Mouse (Mus musculus) neural tube, embryonic 14.5 days (tissue): ENCODE data around the gene Tmem198. TPM values are rescaled to one million over a fixed set of nuclear protein-coding genes. Genes with fewer than 3 reads are reported as not detected.

Experiments
- ATAC-seq: fragments of 200-750 bp; cut with Nextera tagmentation; 2 replicates; pipeline ENCODE4 v1.8.0; 2017; ENCODE audit warnings: low read depth, mild to moderate bottlenecking, moderate TSS enrichment, moderate library complexity
- H3K27ac ChIP-seq: fragments of 300-500 bp; sonication (generic); 2 replicates; pipeline ENCODE4 v1.5.1; 2014; ENCODE audit warnings: low read depth, mild to moderate bottlenecking, control low read depth, low read length, moderate library complexity, mixed read lengths
- H3K27me3 ChIP-seq: fragments of 300-500 bp; sonication (generic); 2 replicates; pipeline ENCODE4 v1.6.1; 2014; ENCODE audit warnings: low read length; ENCODE audit not compliant: control insufficient read depth, insufficient read depth
- H3K36me3 ChIP-seq: fragments of 300-500 bp; sonication (generic); 2 replicates; pipeline ENCODE4 v1.6.1; 2014; ENCODE audit warnings: low read length, mixed read lengths; ENCODE audit not compliant: control insufficient read depth, insufficient read depth
- H3K4me1 ChIP-seq: fragments of 300-500 bp; sonication (generic); 2 replicates; pipeline ENCODE4 v1.6.1; 2014; ENCODE audit warnings: low read length; ENCODE audit not compliant: control insufficient read depth, insufficient read depth
- H3K4me2 ChIP-seq: fragments of 300-500 bp; sonication (generic); 2 replicates; pipeline ENCODE4 v1.6.1; 2014; ENCODE audit warnings: mild to moderate bottlenecking, low read depth, low read length, control low read depth
- H3K4me3 ChIP-seq: fragments of 300-500 bp; sonication (generic); 2 replicates; pipeline ENCODE4 v1.5.1; 2014; ENCODE audit warnings: low read depth, low read length, control low read depth, mixed read lengths
- H3K9ac ChIP-seq: fragments of 300-500 bp; sonication (generic); replicated peaks from 2 replicates; pipeline ENCODE4 v1.6.1; 2014; ENCODE audit warnings: low read depth, mild to moderate bottlenecking, control low read depth, low read length, mixed read lengths
- H3K9me3 ChIP-seq: fragments of 300-500 bp; sonication (generic); 2 replicates; pipeline ENCODE4 v1.6.1; 2016; ENCODE audit warnings: low read length; ENCODE audit not compliant: control insufficient read depth
- WGBS: fragments of 180-500 bp; shearing (Covaris S2); extraction: QIAGEN DNeasy Blood & Tissue Kit; methylation state at CpG from one replicate; pipeline ENCODE4 v1.1.7; 2014; 5-methylcytosine and 5-hydroxymethylcytosine counted together
- polyA plus RNA-seq: library from polyadenylated mRNA; unstranded; fragments of >200 nt; fragmentation: Nextera tagmentation; extraction: Ambion mirVana; gene quantifications from 2 replicates; pipeline ENCODE4 v1.2.1, GENCODE M21; 2014

The Tmem198 gene
- polyA plus RNA-seq, 1 experiment from 2014 or later: 38.3 TPM

- H3K27ac ChIP-seq: peak within 1 kb of the TSS; percentile 57
- peak; percentile 5; the same call in 1 of the 2 replicates for ATAC-seq
- H3K27me3 ChIP-seq: peaks cover 4% of the 10 kb centered on the region
- H3K9me3 ChIP-seq: no peaks in the 10 kb centered on the region
- H3K36me3 ChIP-seq: no peaks in the 10 kb centered on the region
- peak within 1 kb of the TSS; percentile 60 for H3K4me2 ChIP-seq
- peaks cover 56% of the 10 kb centered on the region for H3K4me1 ChIP-seq
- 2% methylated on average over 31 of the region's 35 CpGs for WGBS
- H3K4me3 ChIP-seq: peak within 1 kb of the TSS; percentile 31
- H3K9ac ChIP-seq: peak within 1 kb of the TSS; percentile 64
Measured at GRCm38 (mm10) chr1:75450314-75451005, 28.9 kb upstream of the Tmem198 start, which contains the start of gene Asic4. Gene Asic4, plus strand, starts transcription at chr1:75450436.

GRCm38 (mm10) chr1:75451900-75452299 lies 27.4 kb upstream of the Tmem198 start:
- Histone ChIP-seq H3K9me3 (no peaks in the 10 kb centered on the region), H3K4me3 (peak overlapping the region; percentile 31), H3K36me3 (no peaks in the 10 kb centered on the region), H3K4me2 (peak overlapping the region; percentile 60), H3K27me3 (peaks cover 4% of the 10 kb centered on the region), H3K4me1 (peaks cover 44% of the 10 kb centered on the region), H3K27ac (peak overlapping the region; percentile 34; the same call in 1 of the 2 replicates), H3K9ac (peak overlapping the region; percentile 64; the same call in 1 of the 2 replicates)
- WGBS: 45% methylated on average over 5 of the region's 5 CpGs
- ATAC-seq: no peak

- no peak for ATAC-seq
- Histone ChIP-seq H3K4me3 (no peak overlapping the region), H3K27me3 (peaks cover 4% of the 10 kb centered on the region), H3K9me3 (no peaks in the 10 kb centered on the region), H3K4me2 (no peak overlapping the region), H3K36me3 (no peaks in the 10 kb centered on the region), H3K4me1 (peaks cover 20% of the 10 kb centered on the region), H3K27ac (no peak overlapping the region), H3K9ac (no peak overlapping the region)
- WGBS: 87% methylated on average over 3 of the region's 3 CpGs
Measured at GRCm38 (mm10) chr1:75455433-75455832, 23.9 kb upstream of the Tmem198 start.

GRCm38 (mm10) chr1:75455948-75456347 lies 23.4 kb upstream of the Tmem198 start:
- Histone ChIP-seq H3K27me3 (peaks cover under 1% of the 10 kb centered on the region; the same call in 1 of the 2 replicates), H3K4me2 (peak overlapping the region; percentile 16; the same call in 1 of the 2 replicates), H3K4me1 (peaks cover 15% of the 10 kb centered on the region), H3K27ac (no peak overlapping the region), H3K9me3 (no peaks in the 10 kb centered on the region), H3K9ac (no peak overlapping the region), H3K36me3 (no peaks in the 10 kb centered on the region), H3K4me3 (no peak overlapping the region)
- WGBS: 9% methylated on average over 5 of the region's 5 CpGs
- peak; percentile 61; the same call in 1 of the 2 replicates for ATAC-seq

- 10% methylated on average over 14 of the region's 14 CpGs for WGBS
- no peak overlapping the region for H3K4me3 ChIP-seq
- no peak for ATAC-seq
- H3K9ac ChIP-seq: no peak overlapping the region
- H3K9me3 ChIP-seq: no peaks in the 10 kb centered on the region
- H3K4me2 ChIP-seq: no peak overlapping the region
- peak overlapping the region; percentile 30 for H3K27ac ChIP-seq
- peaks cover 12% of the 10 kb centered on the region for H3K4me1 ChIP-seq
- H3K27me3 ChIP-seq: no peaks in the 10 kb centered on the region
- H3K36me3 ChIP-seq: no peaks in the 10 kb centered on the region
Measured at GRCm38 (mm10) chr1:75456746-75457564, 22.4 kb upstream of the Tmem198 start.

- H3K36me3 ChIP-seq: no peaks in the 10 kb centered on the region
- WGBS: 5% methylated on average over 8 of the region's 10 CpGs
- ATAC-seq: no peak
- peak overlapping the region; percentile 52 for H3K27ac ChIP-seq
- no peaks in the 10 kb centered on the region for H3K27me3 ChIP-seq
- no peaks in the 10 kb centered on the region for H3K9me3 ChIP-seq
- peaks cover 12% of the 10 kb centered on the region for H3K4me1 ChIP-seq
- no peak overlapping the region for H3K4me3 ChIP-seq
- peak overlapping the region; percentile 28; the same call in 1 of the 2 replicates for H3K9ac ChIP-seq
- H3K4me2 ChIP-seq: peak overlapping the region; percentile 44; the same call in 1 of the 2 replicates
Measured at GRCm38 (mm10) chr1:75457710-75458024, 21.7 kb upstream of the Tmem198 start.

- H3K27me3 ChIP-seq: no peaks in the 10 kb centered on the region
- no peaks in the 10 kb centered on the region for H3K36me3 ChIP-seq
- H3K4me3 ChIP-seq: peak overlapping the region; percentile 16; the same call in 1 of the 2 replicates
- ATAC-seq: peak; percentile 38
- H3K27ac ChIP-seq: peak overlapping the region; percentile 73
- H3K9me3 ChIP-seq: no peaks in the 10 kb centered on the region
- peaks cover 12% of the 10 kb centered on the region for H3K4me1 ChIP-seq
- peak overlapping the region; percentile 44 for H3K4me2 ChIP-seq
- WGBS: 1% methylated on average over 42 of the region's 42 CpGs
- peak overlapping the region; percentile 28; the same call in 1 of the 2 replicates for H3K9ac ChIP-seq
Measured at GRCm38 (mm10) chr1:75458025-75458788, 21.1 kb upstream of the Tmem198 start.

GRCm38 (mm10) chr1:75458789-75459684 lies 20.3 kb upstream of the Tmem198 start:
- Histone ChIP-seq H3K4me1 (peaks cover 12% of the 10 kb centered on the region), H3K4me2 (peak overlapping the region; percentile 44), H3K9me3 (no peaks in the 10 kb centered on the region), H3K4me3 (peak overlapping the region; percentile 16; the same call in 1 of the 2 replicates), H3K27ac (peak overlapping the region; percentile 73), H3K36me3 (no peaks in the 10 kb centered on the region), H3K9ac (0 out of 2 replicates have a peak overlapping the region, but pooled peaks have one; percentile 28), H3K27me3 (no peaks in the 10 kb centered on the region)
- ATAC-seq: no peak
- 18% methylated on average over 23 of the region's 23 CpGs for WGBS
